Mouse (Mus musculus): ENCODE results near the gene Dock10. TPM values are rescaled to one million over a fixed set of nuclear protein-coding genes. Genes with fewer than 3 reads are reported as not detected.
A peak's percentile ranks its signal among the peaks of the same experiment; 100 is the strongest.
"Not testable (repeated sequence)": the region's sequence is repeated elsewhere in the genome, so short reads cannot be mapped to it uniquely, and the experiment has no call there.

The Dock10 gene
- polyA plus RNA-seq, 1 experiment from 2014 or later = 2.9 TPM

DNA sequence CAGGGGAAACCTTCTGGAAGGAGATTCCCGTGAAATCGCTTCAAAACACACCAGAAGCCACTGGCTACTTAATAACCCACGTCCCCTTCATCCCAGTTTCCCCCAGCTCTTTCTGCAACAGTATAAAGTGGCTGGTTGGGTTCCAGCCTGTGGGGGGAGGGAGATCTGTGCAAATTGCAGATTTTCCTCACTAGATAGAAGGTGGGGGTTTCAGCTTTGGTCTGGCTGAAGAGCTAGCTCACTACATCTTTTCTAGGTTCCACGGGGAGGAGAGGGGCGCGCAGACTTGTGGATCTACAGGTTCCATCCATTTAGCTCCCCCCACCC lies 714 bp downstream of the Dock10 start:
- Histone ChIP-seq H3K4me2 (peak overlapping the region; percentile 78), H3K9ac (ENCODE audit: low read length) (peak overlapping the region; percentile 66), H3K27ac (ENCODE audit: low read depth, low read length) (no peak overlapping the region), H3K36me3 (ENCODE audit: control insufficient read depth, insufficient read depth, low read length) (no peaks in the 10 kb centered on the region), H3K9me3 (ENCODE audit: control insufficient read depth, low read length) (no peaks in the 10 kb centered on the region), H3K4me3 (ENCODE audit: low read depth, low read length) (peak overlapping the region; percentile 60), H3K27me3 (ENCODE audit: control insufficient read depth, insufficient read depth, low read length) (no peaks in the 10 kb centered on the region; the same call in 1 of the 2 replicates), H3K4me1 (ENCODE audit: control insufficient read depth, insufficient read depth, low read length) (peaks cover 12% of the 10 kb centered on the region)
- 0% methylated on average over 6 of the region's 6 CpGs for WGBS
- ATAC-seq (ENCODE audit: low FRiP score) (no peak), DNase-seq (ENCODE audit: low spot score, missing footprints) (peak; percentile 92)

DNA sequence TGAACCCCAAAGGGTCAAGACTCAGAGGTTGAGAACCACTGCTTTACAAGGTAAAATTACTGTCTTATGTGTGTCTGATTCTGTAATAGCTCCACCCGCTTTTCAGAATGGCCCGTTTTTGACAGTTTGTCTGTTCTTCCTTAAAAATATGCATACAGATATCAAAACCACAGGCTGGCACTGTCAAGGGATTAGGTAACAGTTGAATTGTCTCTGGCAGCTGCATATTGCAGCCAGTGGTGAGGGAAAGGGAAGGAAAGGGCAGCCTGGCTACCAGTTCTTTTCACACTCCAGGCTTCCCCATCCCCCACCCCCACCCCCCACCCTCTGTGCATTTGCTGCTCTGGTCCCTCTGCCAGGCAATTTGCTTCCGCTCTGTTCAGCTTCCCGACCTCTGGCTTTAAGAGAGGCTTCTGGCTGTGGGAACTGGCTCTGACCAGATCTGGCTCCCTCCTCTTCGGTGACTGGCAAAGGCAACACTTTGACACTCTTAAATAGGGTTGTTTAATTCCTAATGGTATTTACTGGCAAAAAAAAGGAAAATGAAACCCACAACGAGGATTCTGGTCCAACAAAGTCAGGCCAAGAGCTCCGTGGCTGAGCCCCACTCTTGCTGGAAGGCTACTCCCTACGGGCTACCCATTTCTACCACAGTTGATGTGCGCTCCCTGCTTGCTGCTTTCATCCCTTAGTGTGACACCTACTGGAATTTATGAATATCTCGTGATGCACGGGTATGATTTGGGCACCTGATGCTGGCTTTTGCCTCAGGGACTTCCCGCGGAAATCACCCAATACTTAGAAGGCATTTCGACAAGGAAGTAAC lies 1.3 kb downstream of the Dock10 start:
- peak overlapping the region; percentile 78 for H3K4me2 ChIP-seq
- DNase-seq (ENCODE audit: low spot score, missing footprints) (peak; percentile 94), ATAC-seq (ENCODE audit: low FRiP score) (peak; percentile 51; the same call in 1 of the 2 replicates)
- no peaks in the 10 kb centered on the region; the same call in 1 of the 2 replicates for H3K27me3 ChIP-seq (ENCODE audit: control insufficient read depth, insufficient read depth, low read length)
- H3K27ac ChIP-seq (ENCODE audit: low read depth, low read length) = no peak overlapping the region
- H3K36me3 ChIP-seq (ENCODE audit: control insufficient read depth, insufficient read depth, low read length) = no peaks in the 10 kb centered on the region
- 8% methylated on average over 14 of the region's 14 CpGs for WGBS
- no peaks in the 10 kb centered on the region for H3K9me3 ChIP-seq (ENCODE audit: control insufficient read depth, low read length)
- H3K4me3 ChIP-seq (ENCODE audit: low read depth, low read length) = peak overlapping the region; percentile 60
- peaks cover 12% of the 10 kb centered on the region for H3K4me1 ChIP-seq (ENCODE audit: control insufficient read depth, insufficient read depth, low read length)
- peak overlapping the region; percentile 66 for H3K9ac ChIP-seq (ENCODE audit: low read length)

DNA sequence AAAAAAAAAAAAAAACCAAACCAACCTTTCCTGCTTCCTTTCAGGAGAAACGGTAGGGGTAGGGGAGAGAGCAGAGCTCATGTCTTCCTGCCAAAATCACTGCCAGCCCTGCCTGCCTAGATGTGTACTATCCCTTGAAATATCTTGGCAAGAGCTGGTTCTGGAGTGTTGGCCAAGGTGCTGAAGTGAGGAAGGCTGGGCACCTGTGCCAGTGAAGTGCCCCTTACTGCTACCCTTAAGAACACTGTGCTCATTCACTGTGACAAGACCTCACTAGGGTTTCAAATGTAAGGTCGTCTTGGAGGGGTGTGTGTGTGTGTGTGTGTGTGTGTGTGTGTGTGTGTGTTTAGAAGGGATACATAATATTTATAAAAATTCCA lies 2.3 kb downstream of the Dock10 start:
- no peak overlapping the region for H3K4me2 ChIP-seq
- DNase-seq (ENCODE audit: low spot score, missing footprints) = no peak
- H3K9me3 ChIP-seq (ENCODE audit: control insufficient read depth, low read length) = no peaks in the 10 kb centered on the region
- no peaks in the 10 kb centered on the region; the same call in 1 of the 2 replicates for H3K27me3 ChIP-seq (ENCODE audit: control insufficient read depth, insufficient read depth, low read length)
- H3K36me3 ChIP-seq (ENCODE audit: control insufficient read depth, insufficient read depth, low read length) = no peaks in the 10 kb centered on the region
- H3K4me1 ChIP-seq (ENCODE audit: control insufficient read depth, insufficient read depth, low read length) = peaks cover 12% of the 10 kb centered on the region
- no peak overlapping the region for H3K4me3 ChIP-seq (ENCODE audit: low read depth, low read length)
- no peak for ATAC-seq (ENCODE audit: low FRiP score)
- WGBS = 46% methylated on average over 2 of the region's 2 CpGs
- H3K27ac ChIP-seq (ENCODE audit: low read depth, low read length) = no peak overlapping the region
- H3K9ac ChIP-seq (ENCODE audit: low read length) = no peak overlapping the region

DNA sequence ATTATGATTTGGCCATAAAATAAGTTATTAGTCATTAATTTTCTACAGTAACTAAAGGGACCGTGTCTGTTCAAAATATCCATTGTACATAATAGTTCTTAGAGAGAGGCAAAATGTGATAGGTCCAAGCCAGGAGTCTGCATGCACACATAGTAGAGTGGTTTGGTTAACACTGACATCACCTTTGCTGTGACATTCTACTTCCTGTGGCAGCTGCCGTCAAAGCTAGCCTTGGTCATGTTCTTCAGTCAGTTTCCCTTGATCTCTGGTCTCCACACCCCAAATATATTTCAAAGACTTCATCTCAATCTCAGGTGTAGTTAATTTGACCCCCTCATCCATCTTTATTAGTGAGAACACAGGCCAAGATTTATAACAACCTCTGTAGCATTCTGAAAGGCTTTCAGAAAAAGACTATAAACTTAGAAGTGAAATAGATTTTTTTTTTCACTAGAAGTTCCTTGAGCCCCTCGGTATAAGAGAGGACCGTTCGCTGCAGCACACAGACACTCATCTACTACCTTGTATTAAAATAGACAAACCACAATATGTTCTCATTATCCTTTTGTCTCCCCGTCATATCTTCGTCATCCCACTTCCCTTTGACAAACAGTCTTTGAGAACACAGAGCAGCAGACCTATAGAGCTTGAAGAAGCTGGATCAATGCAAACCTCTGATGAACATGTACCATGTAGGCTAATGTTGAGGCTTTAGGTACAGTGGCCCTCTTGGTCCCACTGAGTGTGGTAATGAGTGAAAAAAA lies 2.8 kb downstream of the Dock10 start:
- H3K4me3 ChIP-seq (ENCODE audit: low read depth, low read length) = no peak overlapping the region
- WGBS = 94% methylated on average over 7 of the region's 7 CpGs
- DNase-seq (ENCODE audit: low spot score, missing footprints) (no peak), ATAC-seq (ENCODE audit: low FRiP score) (no peak)
- H3K4me1 ChIP-seq (ENCODE audit: control insufficient read depth, insufficient read depth, low read length) = peaks cover 12% of the 10 kb centered on the region
- no peaks in the 10 kb centered on the region for H3K9me3 ChIP-seq (ENCODE audit: control insufficient read depth, low read length)
- no peak overlapping the region for H3K27ac ChIP-seq (ENCODE audit: low read depth, low read length)
- H3K4me2 ChIP-seq = no peak overlapping the region
- H3K9ac ChIP-seq (ENCODE audit: low read length) = no peak overlapping the region
- H3K36me3 ChIP-seq (ENCODE audit: control insufficient read depth, insufficient read depth, low read length) = no peaks in the 10 kb centered on the region
- no peaks in the 10 kb centered on the region; the same call in 1 of the 2 replicates for H3K27me3 ChIP-seq (ENCODE audit: control insufficient read depth, insufficient read depth, low read length)

DNA sequence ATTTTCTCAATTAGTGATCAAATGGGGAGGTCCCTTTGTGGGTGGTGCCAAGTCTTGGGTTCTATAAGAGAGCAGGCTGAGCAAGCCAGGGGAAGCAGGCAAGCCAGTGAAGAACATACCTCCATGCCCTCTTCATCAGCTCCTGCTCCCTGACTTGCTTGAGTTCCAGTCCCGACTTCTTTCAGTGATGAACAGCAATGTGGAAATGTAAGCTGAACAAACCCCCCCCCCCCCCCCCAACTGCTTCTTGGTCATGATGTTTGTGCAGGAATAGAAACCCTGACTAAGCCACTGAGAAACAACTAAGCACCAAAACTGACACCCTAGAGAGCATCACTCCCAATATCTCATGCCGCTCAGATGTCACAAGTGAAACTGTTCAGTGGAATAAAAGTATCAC lies 9.2 kb downstream of the Dock10 start:
- H3K4me2 ChIP-seq; H3K4me1 ChIP-seq (ENCODE audit: control insufficient read depth, insufficient read depth, low read length); H3K36me3 ChIP-seq (ENCODE audit: control insufficient read depth, insufficient read depth, low read length); H3K9me3 ChIP-seq (ENCODE audit: control insufficient read depth, low read length); H3K27me3 ChIP-seq (ENCODE audit: control insufficient read depth, insufficient read depth, low read length); H3K27ac ChIP-seq (ENCODE audit: low read depth, low read length); H3K9ac ChIP-seq (ENCODE audit: low read length); H3K4me3 ChIP-seq (ENCODE audit: low read depth, low read length); ATAC-seq (ENCODE audit: low FRiP score); DNase-seq (ENCODE audit: low spot score, missing footprints): not testable (repeated sequence)
- 83% methylated on average over 2 of the region's 2 CpGs for WGBS

DNA sequence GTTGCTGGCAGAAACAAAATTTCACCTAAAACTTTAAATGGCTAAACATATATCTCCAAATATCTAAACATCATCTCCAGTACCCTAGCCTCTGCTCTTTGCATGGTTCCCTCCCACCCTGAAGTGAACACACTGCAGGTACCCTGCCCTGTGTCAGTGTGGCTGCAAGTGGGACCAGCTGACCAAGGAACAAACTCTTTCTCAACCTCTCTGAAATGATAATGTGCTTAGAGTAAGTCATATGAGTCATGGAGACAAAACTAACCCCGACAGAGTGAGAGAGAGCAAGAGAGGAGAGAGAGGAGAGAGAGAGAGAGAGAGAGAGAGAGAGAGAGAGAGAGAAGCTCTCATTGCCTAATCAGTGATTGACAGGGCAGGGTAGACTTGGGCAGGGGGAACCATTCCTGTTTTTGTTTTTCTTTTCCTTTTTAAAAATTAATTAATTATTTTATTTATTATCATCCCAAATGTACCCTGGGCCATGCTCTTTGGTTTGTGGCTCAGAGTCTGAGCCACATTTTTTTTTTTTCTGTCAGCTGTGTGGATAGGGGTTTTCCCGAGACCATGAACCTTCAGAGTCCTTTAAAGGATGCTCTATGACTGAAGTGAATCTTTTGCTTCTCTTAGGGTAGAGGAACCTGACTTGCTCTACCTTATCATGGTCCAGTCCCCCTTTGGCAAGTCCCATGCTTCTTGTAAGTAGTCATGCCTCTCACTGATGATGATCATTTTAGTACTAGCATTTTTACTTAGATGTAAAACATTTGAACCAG lies 11.4 kb downstream of the Dock10 start:
- no peaks in the 10 kb centered on the region for H3K4me1 ChIP-seq (ENCODE audit: control insufficient read depth, insufficient read depth, low read length)
- no peaks in the 10 kb centered on the region for H3K9me3 ChIP-seq (ENCODE audit: control insufficient read depth, low read length)
- no peak overlapping the region for H3K4me3 ChIP-seq (ENCODE audit: low read depth, low read length)
- 70% methylated on average over 2 of the region's 2 CpGs for WGBS
- H3K9ac ChIP-seq (ENCODE audit: low read length) = no peak overlapping the region
- no peaks in the 10 kb centered on the region for H3K36me3 ChIP-seq (ENCODE audit: control insufficient read depth, insufficient read depth, low read length)
- DNase-seq (ENCODE audit: low spot score, missing footprints) = no peak
- H3K27ac ChIP-seq (ENCODE audit: low read depth, low read length) = no peak overlapping the region
- no peak overlapping the region for H3K4me2 ChIP-seq
- H3K27me3 ChIP-seq (ENCODE audit: control insufficient read depth, insufficient read depth, low read length) = no peaks in the 10 kb centered on the region
- no peak for ATAC-seq (ENCODE audit: low FRiP score)

DNA sequence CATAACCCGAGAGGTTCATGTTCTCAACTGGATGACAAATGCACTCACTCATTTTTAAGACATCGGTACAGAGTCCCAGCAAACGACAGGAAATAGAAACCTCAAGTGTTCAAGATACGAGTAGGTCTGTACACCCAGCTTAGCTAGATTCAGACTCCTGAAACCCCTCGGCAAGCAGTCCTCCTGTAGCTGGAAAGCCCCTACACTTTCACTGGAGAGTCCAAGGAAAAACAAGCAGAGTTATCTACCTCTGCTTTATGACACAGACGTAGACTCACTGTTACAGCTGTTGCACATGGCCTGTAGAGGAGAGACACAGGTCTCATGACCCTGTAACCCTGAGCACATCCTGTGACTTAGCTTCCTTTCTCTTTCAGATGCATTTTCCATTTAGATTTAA lies 12.1 kb downstream of the Dock10 start:
- no peak for DNase-seq (ENCODE audit: low spot score, missing footprints)
- Histone ChIP-seq H3K4me1 (ENCODE audit: control insufficient read depth, insufficient read depth, low read length) (no peaks in the 10 kb centered on the region), H3K36me3 (ENCODE audit: control insufficient read depth, insufficient read depth, low read length) (no peaks in the 10 kb centered on the region), H3K9ac (ENCODE audit: low read length) (no peak overlapping the region), H3K27ac (ENCODE audit: low read depth, low read length) (no peak overlapping the region), H3K4me2 (no peak overlapping the region), H3K4me3 (ENCODE audit: low read depth, low read length) (no peak overlapping the region), H3K9me3 (ENCODE audit: control insufficient read depth, low read length) (no peaks in the 10 kb centered on the region), H3K27me3 (ENCODE audit: control insufficient read depth, insufficient read depth, low read length) (no peaks in the 10 kb centered on the region)
- 89% methylated on average over 6 of the region's 6 CpGs for whole genome bisulfite sequencing
- ATAC-seq (ENCODE audit: low FRiP score) = no peak

DNA sequence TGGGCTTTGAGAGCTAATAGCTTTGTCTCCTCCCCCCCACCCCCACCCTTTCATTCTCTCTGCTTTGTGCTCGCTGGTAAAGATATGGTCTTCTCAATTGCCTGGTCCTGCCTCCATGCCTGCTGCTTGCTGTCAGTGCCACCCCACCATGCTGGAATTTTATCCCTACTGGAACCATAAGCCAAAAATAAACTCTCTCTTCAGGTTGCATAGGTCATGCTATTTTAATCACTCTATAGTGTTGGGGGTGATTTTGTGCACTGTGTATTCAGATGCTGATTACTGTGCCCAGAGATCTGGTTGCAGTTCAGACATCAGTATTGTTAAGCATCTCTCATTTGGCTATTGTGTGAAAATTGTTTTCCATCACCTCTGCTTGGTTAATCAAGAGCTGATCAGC lies 18.9 kb downstream of the Dock10 start:
- Histone ChIP-seq H3K4me1 (ENCODE audit: control insufficient read depth, insufficient read depth, low read length) (no peaks in the 10 kb centered on the region), H3K36me3 (ENCODE audit: control insufficient read depth, insufficient read depth, low read length) (no peaks in the 10 kb centered on the region), H3K9ac (ENCODE audit: low read length) (no peak overlapping the region), H3K27ac (ENCODE audit: low read depth, low read length) (no peak overlapping the region), H3K4me3 (ENCODE audit: low read depth, low read length) (no peak overlapping the region), H3K27me3 (ENCODE audit: control insufficient read depth, insufficient read depth, low read length) (no peaks in the 10 kb centered on the region), H3K9me3 (ENCODE audit: control insufficient read depth, low read length) (no peaks in the 10 kb centered on the region), H3K4me2 (no peak overlapping the region)
- ATAC-seq (ENCODE audit: low FRiP score) = no peak
- WGBS = 36% methylated on average over 1 of the region's 1 CpGs
- no peak for DNase-seq (ENCODE audit: low spot score, missing footprints)
